Mouse (Mus musculus) cerebellum, adult 9-10 months (tissue): ENCODE data around the gene Islr2.
A peak's percentile ranks its signal among the peaks of the same experiment; 100 is the strongest.
"Not testable (repeated sequence)": the region's sequence is repeated elsewhere in the genome, so short reads cannot be mapped to it uniquely, and the experiment has no call there.

Source experiments
- DNase-seq: peaks from one replicate; pipeline ENCODE4 v3.0.0; 2022

The Islr2 gene

DNA sequence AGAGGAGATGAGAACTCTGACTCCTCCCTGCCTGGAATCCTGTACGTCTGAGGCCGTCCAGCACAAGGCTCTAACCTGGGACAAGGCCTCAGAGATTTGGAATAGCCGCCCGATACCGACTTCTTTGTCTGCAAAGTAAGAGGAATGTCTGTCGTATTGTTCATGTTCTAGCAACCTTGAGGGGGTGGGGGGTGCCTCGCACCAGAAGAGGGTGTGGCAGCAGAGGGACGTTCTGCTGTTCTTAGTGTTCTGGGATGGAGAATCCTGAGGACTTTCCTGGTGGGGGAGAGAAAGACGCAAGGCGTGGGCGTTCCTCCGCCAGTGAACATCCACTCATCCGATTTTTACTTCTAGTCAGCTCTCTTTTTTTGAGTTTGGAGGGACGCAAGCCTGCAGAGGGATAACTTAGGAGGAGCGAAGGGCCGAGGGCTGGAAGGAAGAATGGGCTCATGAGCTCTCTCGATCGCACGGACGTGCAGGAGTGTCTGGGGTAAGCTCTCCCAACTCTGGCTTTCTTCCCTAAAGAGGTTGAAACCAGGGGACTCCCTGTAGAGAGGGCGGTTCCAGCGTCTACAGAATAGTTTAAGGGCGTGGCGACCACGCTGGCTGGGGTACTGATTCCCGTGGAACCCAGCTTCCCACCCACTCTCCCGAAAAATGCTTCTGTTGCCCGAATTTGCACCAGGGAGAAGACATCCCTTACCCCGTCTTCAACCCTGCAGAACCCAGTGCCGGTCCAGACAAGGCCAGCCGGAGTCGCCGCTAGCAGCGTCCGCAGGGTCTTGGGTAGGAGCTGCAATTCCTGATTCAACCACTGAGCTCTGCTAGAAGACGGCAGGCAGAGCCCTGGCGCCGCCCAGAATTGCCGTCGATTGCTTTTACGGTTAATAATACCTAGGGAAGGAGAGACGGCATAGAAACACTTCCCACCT lies at the start of gene Islr2, which contains the start of gene Islr:
Gene Islr2 (minus strand): TSS at position 804 of the 932 bp plus-strand sequence.
Gene Islr (minus strand): TSS at position 791 of the 932 bp plus-strand sequence.
- DNase-seq, result no peak

DNA sequence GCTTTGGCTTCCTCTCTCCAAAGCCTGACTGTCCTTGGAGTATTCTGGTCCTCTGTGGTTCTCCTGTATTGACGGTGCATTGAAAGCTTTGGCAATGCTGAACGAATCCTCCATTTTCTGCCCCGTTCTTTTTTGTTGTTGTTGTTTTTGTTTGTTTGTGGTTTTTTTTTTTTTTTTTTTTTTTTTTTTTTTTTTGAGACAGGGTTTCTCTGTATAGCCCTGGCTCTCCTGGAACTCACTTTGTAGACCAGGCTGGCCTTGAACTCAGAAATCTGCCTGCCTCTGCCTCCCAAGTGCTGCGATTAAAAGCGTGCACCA lies 49.6 kb upstream of the Islr2 start:
- DNase-seq, result not testable (repeated sequence)

DNA sequence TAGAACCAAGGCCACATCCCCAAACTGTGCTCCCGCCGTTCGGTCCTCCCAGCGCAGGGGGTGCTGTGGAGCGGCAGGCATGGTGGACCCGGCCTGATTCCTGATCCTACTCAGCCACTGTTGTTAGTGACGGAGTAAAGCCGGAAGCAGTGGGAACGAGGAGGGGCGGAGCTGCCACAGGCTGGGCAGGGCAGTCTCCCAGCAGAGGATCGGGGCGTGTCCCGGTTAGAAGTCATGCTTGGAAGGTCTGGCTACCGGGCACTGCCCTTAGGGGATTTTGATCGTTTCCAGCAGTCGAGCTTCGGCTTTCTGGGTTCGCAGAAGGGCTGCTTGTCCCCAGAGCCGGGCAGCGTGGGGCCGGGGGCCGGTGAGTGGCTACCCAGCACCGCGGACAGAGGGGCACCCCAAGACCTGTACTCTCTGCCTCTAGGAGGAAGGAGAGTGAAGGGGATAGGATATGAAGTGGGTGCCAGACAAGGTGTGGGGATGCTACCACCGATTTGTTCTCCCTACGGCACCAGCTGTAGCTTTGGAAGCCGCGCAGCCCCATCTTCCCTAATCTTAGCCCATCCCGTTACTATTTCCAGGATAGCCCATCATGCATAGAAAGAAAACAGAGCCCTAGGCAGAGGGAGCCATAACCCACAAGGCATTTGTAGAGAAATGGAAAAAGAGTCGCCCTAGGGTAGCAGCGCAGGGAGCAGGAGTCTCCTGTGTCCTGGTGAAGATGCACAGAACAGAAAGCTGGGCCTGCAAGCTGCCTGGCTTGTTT lies 49.1 kb upstream of the Islr2 start, which contains the start of gene Stoml1:
Gene Stoml1 (plus strand): TSS at position 132 of the 772 bp plus-strand sequence.
- DNase-seq, result peak; percentile 92

DNA sequence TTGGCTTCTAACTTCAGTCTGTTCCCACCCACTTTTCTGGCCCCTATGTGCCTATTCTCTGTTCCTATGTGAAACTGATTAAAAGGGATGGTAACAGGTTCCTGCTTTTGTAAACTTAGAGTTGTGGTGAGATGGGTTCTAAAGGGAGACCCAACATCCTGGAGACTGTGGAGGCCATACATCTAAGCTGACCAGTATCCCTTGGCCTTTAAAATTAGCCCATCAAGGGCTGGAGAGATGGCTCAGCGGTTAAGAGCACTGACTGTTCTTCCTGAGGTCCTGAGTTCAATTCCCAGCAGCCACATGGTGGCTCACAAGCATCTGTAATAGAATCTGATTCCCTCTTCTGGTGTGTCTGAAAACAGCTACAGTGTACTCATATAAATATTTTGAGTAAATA lies 46.6 kb upstream of the Islr2 start:
- DNase-seq, result not testable (repeated sequence)

DNA sequence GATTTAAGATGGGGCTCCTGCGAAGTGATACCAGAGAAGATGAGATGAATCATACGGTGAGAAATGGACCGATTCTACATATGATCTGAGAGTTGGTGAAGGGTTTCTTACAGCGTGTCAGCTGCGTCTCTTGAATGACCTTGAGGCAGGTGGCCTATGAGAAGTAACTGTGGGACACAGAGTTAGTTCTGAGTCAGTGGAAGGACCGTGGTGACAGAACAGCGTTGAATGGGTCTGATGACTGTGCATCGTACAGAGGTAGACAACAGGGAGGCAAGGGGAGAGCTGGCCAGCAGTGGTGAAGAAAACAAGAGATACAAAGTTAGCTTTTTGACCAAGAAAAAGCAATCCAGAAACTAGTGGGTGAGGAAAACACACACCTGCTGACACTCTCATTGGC lies 46.2 kb upstream of the Islr2 start:
- no peak for DNase-seq

DNA sequence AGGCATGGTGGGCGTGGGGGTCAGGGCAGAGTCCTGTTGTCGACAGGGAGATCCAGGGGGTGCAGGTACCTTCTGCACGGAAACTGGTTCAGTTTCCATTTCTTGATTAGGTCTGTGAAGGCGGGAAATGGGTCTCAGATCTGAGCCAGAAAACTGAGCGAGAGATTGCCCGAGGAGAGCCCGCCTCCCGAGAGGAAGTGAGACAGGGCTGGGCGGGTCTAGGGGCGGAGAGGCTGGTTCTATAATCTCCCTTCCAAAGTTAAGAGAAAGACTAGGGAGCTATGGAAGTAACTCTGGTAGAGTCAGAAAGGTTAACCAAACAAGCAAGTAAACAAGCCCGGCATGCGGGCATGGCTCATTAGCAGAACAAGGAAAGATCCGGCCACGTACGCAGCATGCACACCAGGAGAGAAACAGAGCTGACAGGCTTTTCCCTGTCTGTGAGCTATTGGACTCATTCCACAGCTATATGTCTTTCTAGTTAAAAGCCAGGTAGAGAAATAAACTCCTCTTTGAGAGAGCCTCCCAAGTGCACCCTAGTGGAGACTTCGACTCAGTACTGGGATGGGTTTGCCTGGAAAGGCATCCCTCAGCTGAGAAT lies 45.6 kb upstream of the Islr2 start, which contains the start of gene Pml:
Gene Pml (minus strand): TSS at position 195 of the 601 bp plus-strand sequence.
- DNase-seq, result peak; percentile 59

DNA sequence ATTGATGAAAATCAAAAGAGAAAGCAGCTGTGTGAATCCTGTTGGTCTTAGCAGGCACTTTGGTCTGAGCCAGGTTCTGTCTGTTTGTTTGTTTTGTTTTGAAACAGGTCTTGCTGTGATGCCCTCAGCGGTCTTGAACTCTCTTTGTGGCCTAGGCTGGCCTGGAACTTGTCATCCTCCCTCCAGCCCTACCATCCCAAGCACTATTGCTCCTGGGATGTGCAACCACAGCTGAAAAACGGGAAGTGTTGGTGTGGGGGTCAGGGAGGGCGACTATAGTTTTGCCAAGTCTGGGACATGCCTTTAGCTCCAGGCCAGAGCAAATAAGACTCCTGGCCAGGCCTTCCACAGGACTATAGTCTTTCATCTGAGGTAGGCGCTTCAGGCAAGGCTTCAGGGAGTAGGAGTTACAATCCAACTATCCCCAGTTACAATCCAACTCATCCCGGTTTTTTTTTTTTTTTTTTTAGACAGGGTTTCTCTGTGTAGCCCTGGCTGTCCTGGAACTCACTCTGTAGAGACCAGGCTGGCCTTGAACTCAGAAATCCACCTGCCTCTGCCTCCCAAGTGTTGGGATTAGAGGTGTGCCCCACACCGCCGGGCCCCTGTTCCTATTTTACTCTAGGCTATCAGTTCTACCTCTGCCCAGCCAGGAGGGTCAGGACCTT lies 44.8 kb upstream of the Islr2 start:
- no peak for DNase-seq

DNA sequence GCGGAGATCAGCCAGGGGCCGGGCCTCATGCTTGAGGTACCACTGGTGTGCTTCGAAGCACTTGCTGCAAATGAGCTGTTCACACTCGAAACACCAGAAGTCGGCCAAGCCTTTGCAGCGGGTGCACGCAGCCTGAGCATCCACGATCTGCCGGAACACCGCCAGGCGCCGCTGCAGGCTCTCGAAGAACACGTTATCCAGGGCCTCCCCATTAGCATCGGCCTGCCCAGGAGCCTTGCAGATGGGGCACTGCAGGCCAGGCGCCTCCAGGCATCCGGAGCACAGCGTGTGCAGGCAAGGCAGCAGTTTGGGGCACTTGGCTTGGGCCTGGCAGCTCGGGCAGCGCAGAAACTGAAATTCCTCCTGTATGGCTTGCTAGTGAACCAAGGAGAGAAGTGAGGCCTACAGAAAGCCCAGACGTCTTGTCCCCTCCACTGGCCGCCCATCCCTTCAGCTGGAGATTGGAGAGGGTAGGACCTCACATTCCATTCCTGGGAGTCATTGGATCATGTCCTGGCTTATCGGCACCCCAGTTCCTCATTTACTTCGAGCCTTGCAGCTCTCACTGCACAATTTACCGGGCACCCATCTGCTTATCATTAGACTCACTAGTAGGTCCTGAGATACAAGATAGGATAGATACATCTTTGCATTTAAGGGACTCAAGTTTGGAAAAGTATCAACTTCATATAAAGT lies 43.1 kb upstream of the Islr2 start:
- DNase-seq, result peak; percentile 77

DNA sequence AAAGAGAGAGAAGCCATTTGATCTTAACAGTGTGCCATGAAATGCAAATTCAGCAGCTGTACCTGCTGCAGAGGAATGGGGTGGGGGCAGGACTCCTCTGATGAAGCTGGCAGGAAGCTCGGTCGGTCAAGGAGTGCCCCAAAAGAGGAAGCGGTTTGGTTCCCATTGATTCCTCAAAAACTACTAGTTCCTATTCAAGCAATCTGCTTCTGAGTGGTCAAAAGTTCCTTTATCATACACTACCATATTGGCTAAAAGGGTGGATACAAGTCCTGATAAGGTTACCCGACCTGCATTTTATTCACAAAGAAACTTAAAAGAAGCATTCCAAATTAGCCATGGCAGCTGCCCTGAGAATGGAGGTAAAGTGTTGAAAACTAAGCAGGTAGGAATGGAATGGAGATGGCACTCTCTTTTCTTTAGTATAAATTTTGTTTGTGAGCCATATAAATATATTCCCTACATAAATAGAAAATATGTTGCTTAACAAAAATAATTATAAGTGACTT lies 42.0 kb upstream of the Islr2 start:
- no peak for DNase-seq

DNA sequence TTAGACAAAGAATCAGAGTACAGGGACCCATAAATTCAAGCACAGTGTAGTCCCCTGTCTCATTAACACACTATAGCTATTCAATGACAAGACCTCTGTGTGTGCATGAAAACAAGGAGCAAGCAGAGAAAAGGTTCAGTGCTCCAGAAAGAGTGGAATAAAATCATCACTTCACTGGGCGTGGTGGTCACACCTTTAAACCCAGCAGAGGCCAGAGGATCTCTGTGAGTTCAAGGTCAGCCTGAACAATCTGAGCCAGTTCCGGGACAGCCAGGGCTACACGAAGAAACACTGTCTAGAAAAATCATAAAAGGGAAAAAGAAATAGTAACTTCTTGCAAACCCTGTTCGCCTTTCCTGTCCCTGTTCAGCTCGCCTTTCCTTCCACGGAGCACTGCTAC lies 39.6 kb upstream of the Islr2 start:
- DNase-seq, result no peak

DNA sequence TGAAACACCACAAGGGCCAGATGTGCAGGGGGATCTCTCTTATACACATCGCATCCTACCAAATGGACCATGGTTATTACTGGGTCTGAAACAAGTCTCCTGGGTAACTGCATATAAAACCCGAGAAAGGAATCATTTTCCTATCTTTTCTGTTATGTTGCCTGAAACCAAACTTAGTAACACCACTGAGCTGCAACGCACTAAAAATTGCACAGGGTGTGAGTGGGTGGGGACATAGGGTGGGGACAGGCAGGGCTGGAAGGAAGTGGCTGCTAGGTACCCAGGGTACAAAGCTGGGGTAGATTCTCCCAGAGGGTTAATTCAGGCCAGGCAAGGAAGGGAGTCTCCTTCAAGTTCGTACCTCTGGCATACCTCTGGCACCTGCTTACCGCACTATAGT lies 38.6 kb upstream of the Islr2 start:
- no peak for DNase-seq

DNA sequence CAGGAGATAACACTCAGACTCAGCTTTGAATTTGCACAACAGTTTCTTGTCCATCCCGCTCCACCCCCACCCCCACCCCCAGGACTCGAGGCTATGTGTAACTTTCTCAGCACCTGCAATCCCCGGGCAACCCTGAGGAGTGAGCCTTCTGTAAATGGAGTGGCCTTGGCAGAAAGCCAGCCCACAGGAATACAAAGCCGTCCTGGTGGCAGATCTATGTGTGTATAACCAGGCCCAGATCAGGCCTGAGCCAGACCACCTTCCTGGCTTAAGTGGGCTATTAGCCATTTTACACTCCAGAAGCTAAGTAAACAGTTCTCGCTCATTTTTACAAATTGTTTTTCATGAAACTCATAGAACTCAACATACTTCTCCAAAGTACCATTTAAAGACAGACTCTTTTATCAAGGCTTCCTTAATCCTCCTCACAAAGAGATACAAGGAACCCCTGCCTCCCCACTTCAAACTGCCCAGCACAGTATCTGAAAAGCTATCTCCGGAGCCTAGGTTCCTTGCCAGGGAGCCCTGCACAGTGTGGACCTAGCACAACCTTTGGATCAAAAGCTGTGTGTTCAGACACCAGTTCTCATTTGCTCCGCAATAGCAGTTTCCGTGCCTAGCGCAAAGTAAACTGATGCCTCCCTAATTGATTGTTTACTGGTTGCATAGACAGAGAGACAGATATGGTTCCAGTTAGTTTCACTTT lies 37.8 kb upstream of the Islr2 start:
- no peak for DNase-seq

DNA sequence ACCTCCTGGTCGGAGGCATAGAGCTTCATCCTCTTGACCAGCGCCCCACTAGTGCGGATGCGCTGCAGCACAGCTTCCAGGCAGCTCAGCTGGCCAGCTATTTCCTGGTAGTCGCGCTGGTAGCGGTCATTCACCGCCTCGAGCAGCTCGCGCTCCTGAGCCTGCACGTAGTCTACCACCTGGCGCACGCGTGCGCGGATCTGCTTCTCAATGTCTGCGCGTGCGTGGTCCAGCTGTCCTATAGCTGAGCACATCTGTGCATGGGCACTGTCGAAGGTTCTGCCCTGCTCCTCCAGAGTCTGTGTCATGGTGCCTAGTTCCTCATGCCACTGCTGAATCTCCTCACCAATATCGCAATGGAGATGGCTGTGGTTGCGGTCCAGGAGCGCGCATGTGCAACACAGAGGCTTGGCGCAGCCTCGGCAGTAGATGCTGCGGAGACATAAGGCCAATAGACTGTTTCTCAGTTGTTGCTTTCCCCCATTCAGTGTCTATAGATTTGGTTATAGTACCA lies 30.4 kb upstream of the Islr2 start:
- no peak for DNase-seq

DNA sequence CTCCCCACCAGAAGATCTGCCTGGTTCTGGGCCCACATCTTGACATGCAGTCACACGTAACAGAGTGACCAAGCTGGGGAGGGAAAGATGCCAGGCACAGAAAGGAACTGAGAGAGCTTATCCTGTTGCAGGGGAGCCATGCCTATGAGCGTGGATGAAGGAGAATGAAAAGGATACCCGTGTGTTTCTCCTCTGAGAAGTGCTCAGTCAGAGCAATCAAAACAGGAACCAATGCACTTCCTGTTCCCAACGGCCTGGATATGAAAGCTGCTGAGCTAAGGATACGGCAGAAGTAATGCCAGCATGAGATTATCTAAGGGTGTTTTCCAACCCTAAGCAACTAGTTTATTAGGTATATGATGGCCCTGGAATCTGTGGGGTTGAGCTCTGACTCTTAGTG lies 28.3 kb upstream of the Islr2 start:
- no peak for DNase-seq

DNA sequence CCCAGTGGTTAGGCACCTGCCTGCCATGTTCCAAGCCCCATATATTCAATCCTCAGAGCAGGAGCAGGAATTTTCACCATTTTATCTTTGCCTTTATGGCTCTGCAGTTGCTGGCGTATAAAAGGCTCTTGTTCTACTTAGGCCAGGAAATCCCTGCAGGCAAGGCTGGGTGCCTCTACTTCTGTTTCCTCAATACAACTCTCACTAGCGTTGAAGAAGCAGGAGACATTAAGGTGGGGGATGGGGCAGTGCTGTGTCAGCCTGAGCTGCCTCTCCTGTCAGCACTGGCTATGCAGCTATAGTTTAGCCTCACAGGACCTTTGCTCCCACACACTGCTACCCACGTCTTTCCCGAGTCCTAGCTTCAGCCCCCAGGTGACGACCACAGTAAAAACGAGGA lies 27.6 kb upstream of the Islr2 start:
- no peak for DNase-seq

DNA sequence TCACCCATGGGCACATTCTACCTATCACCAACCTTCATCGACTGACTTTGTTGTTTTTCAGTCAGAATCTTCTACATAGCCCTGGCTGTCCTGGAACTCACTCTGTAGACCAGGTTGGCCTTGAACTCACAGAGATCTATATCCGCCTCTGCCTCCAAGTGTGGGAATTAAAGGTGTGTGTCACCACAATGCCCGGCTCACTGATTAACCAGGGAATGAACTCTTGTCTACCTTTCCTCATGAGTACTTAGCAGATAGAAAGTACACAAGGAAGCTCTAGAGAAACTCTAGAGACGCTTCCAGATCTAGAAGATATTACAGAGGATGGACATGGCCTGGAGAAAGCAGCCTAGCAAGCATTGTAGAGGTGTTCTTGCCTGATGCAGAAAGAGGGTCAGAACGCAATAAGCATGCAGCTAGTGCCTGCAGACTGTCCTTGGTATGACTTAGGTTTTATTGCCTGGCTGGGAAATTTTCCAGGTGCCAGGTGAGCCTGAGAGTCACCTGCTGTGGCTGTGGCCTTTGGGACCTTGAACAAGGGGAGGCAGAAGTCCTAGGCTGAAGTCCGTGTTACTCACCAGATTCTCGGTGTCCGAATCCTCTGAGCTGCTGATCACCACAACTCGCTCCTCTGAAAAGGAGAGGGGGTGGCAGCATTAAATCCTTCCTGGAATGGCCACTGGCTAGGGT lies 24.8 kb upstream of the Islr2 start:
- no peak for DNase-seq

DNA sequence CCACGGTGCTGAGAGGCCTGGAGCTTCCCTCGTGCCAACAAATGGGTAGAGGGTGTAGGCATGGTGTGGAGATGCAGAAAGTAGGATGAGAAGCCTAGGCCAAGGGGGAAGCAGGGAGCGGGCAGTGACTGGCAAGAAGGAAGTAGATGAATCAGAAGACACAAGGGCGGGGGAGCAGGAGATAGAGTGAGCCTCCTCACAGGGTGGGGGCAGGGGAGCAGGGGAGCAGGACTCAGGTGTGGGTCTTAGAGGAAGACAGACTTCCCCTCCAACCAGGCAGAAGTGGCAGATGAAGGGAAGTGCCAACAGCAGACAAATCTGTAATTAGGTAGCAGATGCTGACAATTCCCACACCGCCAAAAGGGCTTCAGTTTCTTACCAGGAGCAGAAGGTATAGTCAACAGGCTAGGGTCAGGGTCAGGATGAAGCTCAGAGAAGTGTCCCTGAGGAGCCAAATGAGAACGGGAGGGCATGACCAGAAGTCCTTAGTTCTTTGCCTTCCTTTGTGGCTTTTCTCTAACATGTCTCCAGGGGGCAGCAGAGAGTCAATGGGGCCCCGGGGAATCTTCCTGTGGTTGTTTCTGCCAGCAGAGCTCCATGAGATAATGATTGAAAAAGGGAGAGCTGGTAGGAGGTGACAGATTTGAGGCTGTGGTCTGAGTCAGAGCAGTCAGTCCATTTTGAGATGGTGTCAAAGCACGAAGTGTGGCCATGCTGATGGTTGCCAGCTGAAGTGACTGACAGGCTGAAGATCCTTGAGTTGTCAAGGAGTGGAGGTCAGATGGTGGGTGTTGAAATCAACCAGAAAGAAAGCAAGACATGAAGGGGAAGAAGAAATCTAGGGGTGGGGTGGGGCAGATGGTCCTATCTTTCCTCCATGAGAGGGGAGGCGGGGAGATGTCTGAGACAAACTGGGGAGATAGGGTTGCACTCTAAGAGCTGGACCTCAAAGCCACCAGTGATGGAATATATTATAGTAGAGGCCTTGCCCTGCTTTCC lies 22.1 kb upstream of the Islr2 start:
- DNase-seq, result no peak

DNA sequence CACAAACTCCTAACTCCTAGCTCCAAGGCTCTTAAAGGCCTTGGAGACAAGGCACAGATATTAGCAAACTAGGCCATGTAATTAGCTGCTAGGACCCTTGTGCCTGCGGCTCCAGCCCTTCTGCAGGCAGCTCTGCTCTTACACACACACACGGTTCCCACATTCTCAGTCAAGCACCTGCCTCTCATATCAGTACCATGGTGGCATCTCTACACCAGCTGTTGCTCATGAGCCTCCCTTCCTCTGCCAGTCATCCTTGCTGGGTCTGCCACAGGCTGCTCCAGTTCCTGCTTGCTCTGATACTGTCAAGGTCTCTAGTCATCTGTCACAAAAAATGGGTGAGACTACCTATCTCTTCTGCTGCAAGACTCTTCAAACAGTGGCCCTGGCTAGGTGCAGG lies 20.2 kb upstream of the Islr2 start:
- DNase-seq, result no peak

DNA sequence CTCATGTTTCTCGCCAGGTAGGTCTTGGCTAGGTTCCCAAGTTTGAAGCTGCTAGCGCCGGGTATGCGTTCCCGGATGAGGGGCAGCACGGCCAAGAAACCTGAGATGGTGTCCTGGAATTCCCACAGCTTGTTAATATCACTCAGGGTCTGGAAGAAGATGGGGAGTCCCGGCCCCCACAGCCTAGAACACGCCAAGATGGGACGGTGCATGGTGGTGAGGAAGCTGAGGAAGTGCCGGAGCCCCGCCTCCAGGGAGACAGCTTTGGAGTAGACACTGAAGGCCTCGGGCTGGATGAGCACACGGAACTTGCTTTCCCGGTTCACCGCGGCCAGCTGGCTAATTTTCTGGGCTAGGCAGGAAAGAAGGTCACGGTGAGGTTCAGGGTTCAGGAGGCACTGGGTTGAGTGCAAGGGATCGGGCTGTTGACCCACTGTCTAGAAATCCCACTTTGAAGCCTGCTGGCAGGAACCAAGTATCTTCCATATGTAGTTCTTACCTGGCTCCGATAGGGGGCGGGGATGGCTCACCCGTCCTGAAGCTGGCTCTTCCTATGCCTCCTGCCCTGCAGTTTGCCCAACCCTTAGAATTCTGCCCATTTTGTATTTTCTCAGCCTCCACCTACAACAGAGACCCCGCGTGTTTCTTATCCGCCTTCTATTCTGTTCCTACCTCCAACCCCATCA lies 16.2 kb upstream of the Islr2 start:
- DNase-seq, result peak; percentile 28
